Comparison of ENCODE assay signal across 16 mouse cellular contexts in the genomic region with DNA sequence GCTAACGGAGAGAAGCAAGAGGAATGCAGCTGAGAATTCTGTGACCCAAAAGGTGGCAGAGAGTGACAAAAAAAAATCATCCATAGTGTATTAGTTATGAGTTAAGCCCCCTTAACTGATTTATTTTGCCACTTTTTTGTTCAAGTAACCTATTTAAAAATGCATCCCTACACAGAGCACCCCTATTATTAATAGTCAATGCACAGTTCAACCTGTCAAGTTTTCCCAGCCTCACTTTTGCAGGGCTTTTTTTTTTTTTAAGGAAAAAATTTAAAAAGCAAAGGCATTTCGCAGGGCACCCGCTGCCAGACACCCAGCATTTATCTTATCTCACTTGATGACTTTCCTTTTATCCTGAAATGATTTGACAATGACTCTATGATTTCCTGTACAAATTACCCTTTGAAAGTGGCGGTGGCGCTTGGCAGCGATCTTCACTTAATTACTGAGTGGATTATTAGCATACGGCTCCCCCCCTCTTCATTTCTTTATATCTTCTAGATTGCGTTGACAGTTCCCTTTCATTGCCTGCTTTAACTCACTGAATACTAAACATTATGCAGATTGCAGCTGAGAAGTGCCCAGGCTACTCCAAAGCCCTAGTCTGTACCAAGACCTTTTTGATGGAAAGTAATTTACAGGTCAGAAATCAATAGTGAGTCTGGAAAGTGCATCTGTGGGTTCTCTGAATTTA.
DNase-seq lines count a peak whose midpoint lies in the region; ATAC-seq and TF ChIP-seq lines count a peak whose summit lies in the region.
"Had no signal": no experiment of that assay in that cellular context is flagged by ENCODE, and none has a peak within 500 bp of the region (broad histone marks: within the 10 kb centered on the region; RNA-seq: fewer than 3 reads in every experiment).

No protein-coding gene starts in this region.

- TF ChIP-seq CTCF in midbrain, postnatal 0 days (IDR thresholded peaks at IDR 0.05), result no peak

- DNase-seq in embryo, embryonic 11 days, result peak; percentile 6
- DNase-seq in embryo, embryonic 9.5 days (ENCODE audit: extremely low spot score), result no peak
- no peak for DNase-seq in midbrain, embryonic 11.5 days (ENCODE audit: low spot score, missing footprints)
- DNase-seq in midbrain, embryonic 10.5 days (ENCODE audit: low spot score), result no peak
- DNase-seq in midbrain, postnatal 0 days (ENCODE audit: low spot score), result peak; percentile 47
- no peak for DNase-seq in adrenal gland, postnatal 4 days (ENCODE audit: low spot score in 2 of 2)
- DNase-seq in thymus, postnatal 10 days (ENCODE audit: low spot score in 2 of 2), result no peak
- DNase-seq: adrenal gland, adult 2 months; kidney, postnatal 10 days; liver; spleen, adult 18-20 months had no signal

- no peaks in the 10 kb centered on the region for H3K27me3 ChIP-seq in midbrain, embryonic 11.5 days (ENCODE audit: control insufficient read depth, insufficient read depth, low read length)
- no peaks in the 10 kb centered on the region for H3K27me3 ChIP-seq in midbrain, embryonic 10.5 days (ENCODE audit: low read depth, poor library complexity, severe bottlenecking)
- H3K27me3 ChIP-seq in hindbrain, embryonic 12.5 days, result no peaks in the 10 kb centered on the region
- H3K27me3 ChIP-seq in midbrain, postnatal 0 days (ENCODE audit: insufficient read depth, low read length), result no peaks in the 10 kb centered on the region
- H3K27me3 ChIP-seq: lung, embryonic 15.5 days; megakaryocyte, embryonic 14.5 days had no signal

- no peak overlapping the region for H3K4me2 ChIP-seq in midbrain, embryonic 11.5 days
- H3K4me2 ChIP-seq in hindbrain, embryonic 12.5 days (replicated peaks), result no peak overlapping the region
- no peak overlapping the region for H3K4me2 ChIP-seq in midbrain, postnatal 0 days (ENCODE audit: low read depth, low read length, poor library complexity, severe bottlenecking)
- H3K4me2 ChIP-seq: lung, embryonic 15.5 days had no signal

- WGBS in midbrain, embryonic 11.5 days, result 55% methylated on average over 8 of the region's 8 CpGs
- WGBS in midbrain, embryonic 10.5 days, result 72% methylated on average over 8 of the region's 8 CpGs
- WGBS in hindbrain, embryonic 12.5 days, result 23% methylated on average over 8 of the region's 8 CpGs
- WGBS in midbrain, postnatal 0 days, result 23% methylated on average over 8 of the region's 8 CpGs

- no peaks in the 10 kb centered on the region for H3K9me3 ChIP-seq in midbrain, embryonic 11.5 days (ENCODE audit: control insufficient read depth, low read length)
- no peaks in the 10 kb centered on the region for H3K9me3 ChIP-seq in midbrain, embryonic 10.5 days (replicated peaks)
- H3K9me3 ChIP-seq in hindbrain, embryonic 12.5 days (replicated peaks), result no peaks in the 10 kb centered on the region
- H3K9me3 ChIP-seq in midbrain, postnatal 0 days (ENCODE audit: low read length), result no peaks in the 10 kb centered on the region
- H3K9me3 ChIP-seq: heart, embryonic 10.5 days; lung, embryonic 15.5 days; megakaryocyte, embryonic 14.5 days had no signal

- peaks cover 7% of the 10 kb centered on the region; the same call in 1 of the 2 replicates for H3K4me1 ChIP-seq in midbrain, embryonic 11.5 days (ENCODE audit: control insufficient read depth, insufficient read depth, low read length)
- H3K4me1 ChIP-seq in midbrain, embryonic 10.5 days, result peaks cover 7% of the 10 kb centered on the region
- peaks cover 6% of the 10 kb centered on the region for H3K4me1 ChIP-seq in hindbrain, embryonic 12.5 days
- H3K4me1 ChIP-seq in midbrain, postnatal 0 days (ENCODE audit: insufficient read depth, low read length), result no peaks in the 10 kb centered on the region
- H3K4me1 ChIP-seq: megakaryocyte, embryonic 14.5 days had no signal

- no peak overlapping the region for H3K27ac ChIP-seq in midbrain, embryonic 11.5 days (ENCODE audit: low read depth, low read length)
- H3K27ac ChIP-seq in midbrain, embryonic 10.5 days (replicated peaks), result no peak overlapping the region
- H3K27ac ChIP-seq in hindbrain, embryonic 12.5 days, result no peak overlapping the region
- no peak overlapping the region for H3K27ac ChIP-seq in midbrain, postnatal 0 days (ENCODE audit: low read depth, low read length)
- H3K27ac ChIP-seq: heart, embryonic 10.5 days; lung, embryonic 15.5 days had no signal

- peak; percentile 71; the same call in 1 of the 2 replicates for ATAC-seq in midbrain, embryonic 11.5 days (ENCODE audit: low FRiP score)
- peak; percentile 73 for ATAC-seq in hindbrain, embryonic 12.5 days (ENCODE audit: low FRiP score)
- no peak for ATAC-seq in midbrain, postnatal 0 days (ENCODE audit: low FRiP score)

- H3K36me3 ChIP-seq in midbrain, embryonic 11.5 days (ENCODE audit: control insufficient read depth, insufficient read depth, low read length), result no peaks in the 10 kb centered on the region
- no peaks in the 10 kb centered on the region for H3K36me3 ChIP-seq in midbrain, embryonic 10.5 days
- no peaks in the 10 kb centered on the region for H3K36me3 ChIP-seq in hindbrain, embryonic 12.5 days
- H3K36me3 ChIP-seq in midbrain, postnatal 0 days (ENCODE audit: insufficient read depth, low read length), result no peaks in the 10 kb centered on the region
- H3K36me3 ChIP-seq: heart, embryonic 10.5 days; lung, embryonic 15.5 days had no signal

- H3K9ac ChIP-seq in midbrain, embryonic 11.5 days (ENCODE audit: low read length), result no peak overlapping the region
- no peak overlapping the region for H3K9ac ChIP-seq in hindbrain, embryonic 12.5 days
- no peak overlapping the region for H3K9ac ChIP-seq in midbrain, postnatal 0 days (replicated peaks; ENCODE audit: low read length, poor library complexity, severe bottlenecking)
- H3K9ac ChIP-seq: lung, embryonic 15.5 days had no signal

- H3K4me3 ChIP-seq in midbrain, embryonic 11.5 days (ENCODE audit: low read depth, low read length), result no peak overlapping the region
- no peak overlapping the region for H3K4me3 ChIP-seq in midbrain, embryonic 10.5 days
- no peak overlapping the region for H3K4me3 ChIP-seq in hindbrain, embryonic 12.5 days
- no peak overlapping the region for H3K4me3 ChIP-seq in midbrain, postnatal 0 days (ENCODE audit: low read depth, low read length)
- H3K4me3 ChIP-seq: erythroblast, embryonic 14.5 days; heart, embryonic 10.5 days; lung, embryonic 15.5 days; megakaryocyte, embryonic 14.5 days had no signal

Comparison
In these comparisons a context has a peak if more than half of its experiments do, and no peak if none do; other contexts are left out.
1. DNase-seq: peak in embryo, embryonic 11 days (single experiment) and midbrain, postnatal 0 days (single experiment); none in embryo, embryonic 9.5 days (single experiment), midbrain, embryonic 11.5 days (single experiment), midbrain, embryonic 10.5 days (single experiment), adrenal gland, postnatal 4 days (0 of 2) and thymus, postnatal 10 days (0 of 2).